Mouse (Mus musculus): ENCODE data around the gene Iqch.

DNA sequence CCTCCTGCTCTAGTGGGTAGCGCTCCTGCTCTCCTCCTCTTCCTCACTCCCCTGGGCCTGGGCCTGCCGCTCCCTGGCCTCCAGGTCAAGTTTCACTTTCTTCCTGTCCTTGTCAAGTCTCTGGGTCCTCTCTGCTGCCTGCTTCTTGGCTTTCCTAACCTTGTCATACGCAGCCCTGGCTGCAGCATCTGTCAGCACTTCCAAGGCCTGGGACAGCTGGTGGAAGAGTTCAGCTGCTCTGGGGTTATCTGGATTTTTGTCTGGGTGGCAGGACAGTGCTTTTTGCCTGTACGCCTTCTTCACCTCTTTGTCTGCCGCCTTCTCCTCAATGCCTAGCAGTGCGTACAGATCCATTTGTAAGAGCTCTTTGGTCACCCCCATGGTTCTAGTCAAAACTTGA lies 158.6 kb downstream of the Iqch start:
- TF ChIP-seq CTCF (IDR thresholded peaks at IDR 0.05; ENCODE audit: low read depth) (no peak), EP300 (IDR thresholded peaks at IDR 0.05; ENCODE audit: low read depth) (no peak)

Measured in liver, postnatal 0 days (tissue).